9 mouse cellular contexts compared by ENCODE assay signal in genomic region chr12:84487324-84488056, GRCm38 (mm10). TPM values are rescaled to one million over a fixed set of nuclear protein-coding genes. Genes with fewer than 3 reads are reported as not detected.
DNase-seq lines count a peak whose midpoint lies in the region; ATAC-seq and TF ChIP-seq lines count a peak whose summit lies in the region.
"Had no signal": no experiment of that assay in that cellular context is flagged by ENCODE, and none has a peak within 500 bp of the region (broad histone marks: within the 10 kb centered on the region; RNA-seq: fewer than 3 reads in every experiment).

No protein-coding gene starts in this region.

- no peak overlapping the region for H3K9ac ChIP-seq in ES-Bruce4 (ENCODE audit: low read depth, poor library complexity, severe bottlenecking)
- H3K9ac ChIP-seq in neural tube, embryonic 15.5 days (replicated peaks), result no peak overlapping the region
- H3K9ac ChIP-seq: heart, embryonic 13.5 days had no signal

- 7% methylated on average over 8 of the region's 8 CpGs for WGBS in neural tube, embryonic 15.5 days

- TF ChIP-seq POLR2A in ES-Bruce4 (IDR thresholded peaks at IDR 0.05; ENCODE audit: insufficient read depth, low read length), result no peak

- no peak for TF ChIP-seq CTCF in ES-Bruce4 (IDR thresholded peaks at IDR 0.05; ENCODE audit: low read depth, low read length)

- TF ChIP-seq EP300 in ES-Bruce4 (IDR thresholded peaks at IDR 0.05; ENCODE audit: insufficient read depth, low read depth, low read length), result 0 out of 2 replicates have a peak, but pooled peaks have one; percentile 17

- peak; percentile 65 for ATAC-seq in neural tube, embryonic 15.5 days (ENCODE audit: low FRiP score)

- no peaks in the 10 kb centered on the region for H3K9me3 ChIP-seq in ES-Bruce4 (replicated peaks; ENCODE audit: control insufficient read depth, insufficient read depth, low read length, poor library complexity, severe bottlenecking)
- no peaks in the 10 kb centered on the region for H3K9me3 ChIP-seq in neural tube, embryonic 15.5 days (replicated peaks)
- H3K9me3 ChIP-seq: heart, embryonic 13.5 days had no signal

- H3K36me3 ChIP-seq in ES-Bruce4 (ENCODE audit: control insufficient read depth, insufficient read depth, low read length, poor library complexity, severe bottlenecking), result peaks cover 5% of the 10 kb centered on the region
- H3K36me3 ChIP-seq in neural tube, embryonic 15.5 days, result no peaks in the 10 kb centered on the region

- peak; percentile 67 for DNase-seq in embryo, embryonic 10 days (ENCODE audit: low spot score)
- peak; percentile 17 for DNase-seq in heart, postnatal 25 days (ENCODE audit: low spot score)
- DNase-seq in layer of hippocampus, postnatal 10 days (ENCODE audit: low spot score in 2 of 2), result peak; percentile 8 to 20
- no peak for DNase-seq in left cerebral cortex, adult 11 months (ENCODE audit: low spot score)
- no peak for DNase-seq in frontal cortex, postnatal 25 days (ENCODE audit: low spot score in 2 of 2)
- DNase-seq in adrenal gland, postnatal 25 days, result no peak

- no peak overlapping the region for H3K27ac ChIP-seq in ES-Bruce4 (ENCODE audit: insufficient read depth, low read length)
- 0 out of 2 replicates have a peak overlapping the region, but pooled peaks have one; percentile 18 for H3K27ac ChIP-seq in neural tube, embryonic 15.5 days (replicated peaks)
- H3K27ac ChIP-seq: heart, embryonic 13.5 days had no signal

- peak overlapping the region; percentile 20 for H3K4me2 ChIP-seq in neural tube, embryonic 15.5 days
- H3K4me2 ChIP-seq: heart, embryonic 13.5 days had no signal

- intact Hi-C loops in heart, postnatal 25 days (cut with DNase I), result no loop called here

- no peaks in the 10 kb centered on the region for H3K27me3 ChIP-seq in ES-Bruce4 (ENCODE audit: control insufficient read depth, insufficient read depth, low read length, poor library complexity, severe bottlenecking)
- peaks cover 7% of the 10 kb centered on the region; the same call in 1 of the 2 replicates for H3K27me3 ChIP-seq in neural tube, embryonic 15.5 days (replicated peaks)
- H3K27me3 ChIP-seq: heart, embryonic 13.5 days had no signal

- H3K4me3 ChIP-seq in ES-Bruce4 (ENCODE audit: low read depth, low read length), result no peak overlapping the region
- no peak overlapping the region for H3K4me3 ChIP-seq in neural tube, embryonic 15.5 days (replicated peaks)
- H3K4me3 ChIP-seq: heart, embryonic 13.5 days had no signal

- peaks cover 2% of the 10 kb centered on the region for H3K4me1 ChIP-seq in ES-Bruce4 (ENCODE audit: control insufficient read depth, insufficient read depth, low read length)
- peaks cover 11% of the 10 kb centered on the region for H3K4me1 ChIP-seq in neural tube, embryonic 15.5 days

RNA-seq across cellular contexts. Expression of gene Lin52, which starts 36.3 kb away (rescaled TPM):
- 26.3 and 29.5 TPM in 2 replicates for polyA plus RNA-seq in ES-Bruce4 (2011; ENCODE audit: insufficient read depth, insufficient read length, low read depth, missing spikeins)
- total RNA-seq in heart, postnatal 25 days (2021), result 10 to 100 TPM; 10.2 to 12.2 TPM
- 10 to 100 TPM; 15.4 to 17.7 TPM for total RNA-seq in layer of hippocampus, postnatal 10 days (2021)
- polyA plus RNA-seq in neural tube, embryonic 15.5 days (2015; fragmentation: Nextera tagmentation; extraction: Ambion mirVana), result 28.9 and 29.7 TPM in 2 replicates
- total RNA-seq in adrenal gland, postnatal 25 days (2021), result 18.1 and 18.5 TPM in 2 replicates

RNA-seq across cellular contexts. Expression of gene Aldh6a1, which starts 36.7 kb away (rescaled TPM):
- polyA plus RNA-seq in ES-Bruce4 (2011; ENCODE audit: insufficient read depth, insufficient read length, low read depth, missing spikeins), result 26.7 and 30.4 TPM in 2 replicates
- 100 to 1,000 TPM; 178 to 183 TPM for total RNA-seq in heart, postnatal 25 days (2021)
- total RNA-seq in layer of hippocampus, postnatal 10 days (2021), result 10 to 100 TPM; 38.2 to 40.3 TPM
- polyA plus RNA-seq in neural tube, embryonic 15.5 days (2015; fragmentation: Nextera tagmentation; extraction: Ambion mirVana), result 31.7 and 34.7 TPM in 2 replicates
- 156 and 187 TPM in 2 replicates for total RNA-seq in adrenal gland, postnatal 25 days (2021)

Comparison
In these comparisons a context has a peak if more than half of its experiments do, and no peak if none do; other contexts are left out.
1. DNase-seq: peak in embryo, embryonic 10 days (single experiment), heart, postnatal 25 days (single experiment) and layer of hippocampus, postnatal 10 days (2 of 2); none in left cerebral cortex, adult 11 months (single experiment), frontal cortex, postnatal 25 days (0 of 2) and adrenal gland, postnatal 25 days (single experiment).